Mouse (Mus musculus) R1 (cell line): ENCODE measurements around the gene Ppp4r2.
"Not testable (repeated sequence)": the region's sequence is repeated elsewhere in the genome, so short reads cannot be mapped to it uniquely, and the experiment has no call there.

Experiments
- DNase-seq: peaks from one replicate; pipeline ENCODE4 v3.0.0-alpha.2; 2018; ENCODE audit warnings: low read depth, low spot score

The Ppp4r2 gene

DNA sequence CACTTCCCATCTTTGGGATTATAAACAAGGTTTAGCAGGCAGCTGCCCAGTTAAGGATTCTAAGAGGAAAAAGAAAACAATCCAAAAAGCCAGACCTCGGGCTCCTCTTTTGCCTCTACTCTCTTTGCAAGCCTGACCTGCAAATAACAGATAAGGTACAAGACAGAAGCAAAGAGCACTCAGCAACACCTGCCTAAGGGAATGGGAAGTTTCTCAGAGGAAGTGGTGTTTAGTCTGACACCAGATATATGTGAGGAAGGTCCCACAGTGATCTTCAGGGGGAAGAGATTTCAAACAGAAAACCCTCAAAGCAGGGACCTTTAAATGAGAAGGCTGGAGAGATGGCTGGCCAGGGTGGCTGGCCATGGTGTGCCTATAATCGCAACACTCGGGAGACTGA lies 2.2 kb upstream of the Ppp4r2 start:
- DNase-seq: no peak

DNA sequence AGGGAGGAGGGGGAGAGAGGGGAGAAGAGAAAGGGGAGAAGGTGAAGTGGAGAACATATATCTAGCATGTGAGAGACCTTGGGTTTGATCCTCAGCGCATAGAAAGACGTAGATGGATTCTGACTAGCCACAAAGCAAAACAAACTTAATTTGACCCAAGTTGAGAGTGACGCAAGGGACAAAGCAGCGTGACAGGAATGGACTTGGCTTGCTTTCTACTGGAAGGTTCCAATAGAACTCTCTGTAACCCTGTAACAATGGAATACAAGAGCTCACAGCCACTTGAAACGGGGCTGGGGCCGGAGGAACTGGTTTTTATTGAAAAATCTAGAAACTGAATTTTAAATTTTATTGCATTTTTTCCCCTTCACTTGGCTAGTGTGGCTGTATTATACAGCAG lies 1.7 kb upstream of the Ppp4r2 start:
- no peak for DNase-seq

DNA sequence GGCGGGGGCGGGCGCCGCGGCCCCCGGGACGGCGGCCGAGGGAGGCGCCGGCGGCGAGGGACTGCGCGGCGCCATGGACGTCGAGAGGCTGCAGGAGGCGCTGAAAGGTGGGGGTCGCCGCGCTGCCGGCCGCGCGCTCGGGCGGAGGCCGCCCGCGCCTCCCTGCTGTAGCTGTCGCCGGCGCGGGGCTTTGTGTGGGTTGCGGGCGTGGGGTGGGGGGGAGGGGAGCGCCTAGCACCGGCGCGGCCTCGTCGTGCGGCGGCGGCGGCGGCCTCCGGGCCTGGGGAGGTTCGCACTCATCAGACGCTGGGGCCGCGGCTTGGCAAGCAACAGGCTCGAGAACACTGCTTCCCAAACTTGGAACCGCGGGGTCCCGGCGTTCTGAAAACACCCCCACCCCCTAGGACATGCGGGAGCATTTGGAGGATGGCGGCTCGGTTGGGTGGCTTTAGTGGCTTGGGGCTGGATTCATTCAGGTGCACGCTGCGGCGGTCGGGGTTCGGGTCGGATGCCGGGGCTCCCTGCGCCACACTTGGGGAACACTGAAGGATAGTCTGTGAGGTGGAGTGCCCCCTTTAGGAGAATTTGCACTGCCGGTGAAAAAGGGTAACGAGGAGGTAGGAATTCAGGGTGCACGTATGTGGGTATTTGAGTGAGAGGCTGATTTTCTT lies 524 bp downstream of the Ppp4r2 start:
- DNase-seq: peak; percentile 70

DNA sequence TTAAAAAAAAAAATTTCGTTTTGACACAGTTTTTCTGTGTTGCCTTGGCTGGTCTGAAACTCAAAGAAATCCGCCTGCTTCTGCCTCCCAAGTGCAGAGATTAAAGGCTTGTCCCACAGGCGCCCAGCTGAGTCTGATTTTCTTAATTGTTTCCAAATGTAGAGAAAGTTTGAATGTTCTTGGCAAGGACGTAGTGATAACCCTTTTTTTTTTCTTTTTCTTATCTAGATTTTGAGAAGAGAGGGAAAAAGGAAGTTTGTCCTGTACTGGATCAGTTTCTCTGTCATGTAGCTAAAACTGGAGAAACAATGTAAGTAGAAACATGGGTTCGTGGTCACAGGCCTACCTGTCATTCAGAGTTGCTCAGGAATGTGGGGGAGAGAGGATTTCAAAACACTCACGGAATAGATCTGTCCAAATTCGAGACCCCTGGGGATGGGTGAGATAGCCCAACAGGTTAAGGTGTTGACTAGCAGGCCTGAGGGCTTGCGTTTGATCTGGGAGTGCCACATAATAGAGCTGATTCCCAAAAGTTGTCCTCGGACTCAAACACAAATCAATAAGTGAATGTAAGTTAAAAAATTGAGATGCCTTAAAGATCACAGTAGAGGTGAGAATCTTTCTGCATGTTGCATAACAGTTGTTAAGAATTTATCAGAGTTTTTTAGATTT lies 1.2 kb downstream of the Ppp4r2 start:
- peak; percentile 37 for DNase-seq

DNA sequence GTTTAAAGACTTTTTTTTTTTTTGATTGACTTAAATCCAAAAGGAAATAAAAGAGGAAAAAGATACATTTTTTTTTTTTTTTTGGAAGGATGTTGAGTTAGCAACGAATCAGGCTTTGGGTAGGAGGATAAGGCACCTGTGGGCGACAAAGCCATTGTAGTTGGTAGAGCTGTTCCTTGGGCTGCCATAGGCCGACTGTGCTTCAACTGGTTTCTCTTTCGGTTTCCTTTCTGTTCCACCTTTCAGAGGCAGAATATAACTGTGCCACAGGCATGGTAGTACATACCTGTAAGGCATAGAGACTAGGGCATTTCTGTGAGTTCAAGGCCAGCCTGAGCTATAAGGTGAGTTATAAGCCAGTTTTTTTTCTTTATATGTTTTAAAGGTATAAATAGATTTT lies 11.6 kb downstream of the Ppp4r2 start:
- no peak for DNase-seq

- DNase-seq: no peak
These were observed 13.8 kb downstream of the Ppp4r2 start for GRCm38 (mm10) chr6:100847264-100847663.

DNA sequence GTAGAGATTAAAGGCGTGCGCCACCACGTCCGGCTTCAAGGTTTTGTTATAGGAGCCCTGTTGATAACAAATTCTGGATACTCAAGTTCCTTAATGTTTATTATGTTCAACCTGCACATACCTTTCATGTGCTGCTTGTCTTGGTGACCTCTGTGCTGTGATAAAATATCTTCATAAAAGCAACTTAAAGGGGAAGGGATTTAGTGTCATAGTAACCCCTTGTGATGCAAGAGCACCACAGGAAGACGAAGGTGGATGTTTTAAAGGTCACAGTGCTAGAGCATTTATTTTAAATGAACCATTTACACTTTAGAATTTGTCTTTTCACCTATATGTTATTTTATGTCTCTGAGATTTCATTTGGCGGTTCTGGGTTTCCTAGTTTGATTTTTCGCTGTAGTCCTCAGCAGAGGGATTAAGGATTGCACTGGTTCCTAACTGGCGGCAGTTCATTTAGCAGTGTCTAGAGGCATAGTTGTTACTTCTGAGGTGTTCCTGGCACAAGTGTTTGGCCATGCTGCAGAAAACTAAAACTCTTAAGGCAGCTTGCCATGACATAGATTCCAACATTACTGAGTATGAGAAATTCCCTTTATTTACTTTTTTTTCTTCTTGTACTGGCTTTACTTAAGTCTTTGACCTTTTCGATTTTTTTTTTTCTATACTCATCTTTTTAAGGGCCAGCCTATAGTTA lies 15.4 kb downstream of the Ppp4r2 start:
- DNase-seq: no peak

DNA sequence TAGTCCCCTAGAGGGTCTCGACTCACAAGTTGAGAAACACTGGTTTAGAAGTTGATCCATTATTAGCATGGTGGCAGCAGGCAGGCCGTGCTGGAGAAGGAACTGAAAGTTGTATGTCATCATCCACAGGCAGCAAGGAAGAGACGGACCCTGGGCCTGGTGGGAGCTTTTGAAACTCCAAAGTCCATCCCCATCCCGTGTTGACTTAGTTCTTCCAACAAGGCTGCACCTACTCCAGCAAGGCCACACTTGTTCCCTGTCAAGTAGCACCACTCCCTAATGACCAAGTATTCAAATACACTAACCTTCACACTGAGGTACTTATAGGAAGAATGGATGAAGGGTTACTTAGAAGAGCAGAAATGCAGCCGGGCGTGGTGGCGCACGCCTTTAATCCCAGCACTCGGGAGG lies 17.3 kb downstream of the Ppp4r2 start:
- peak; percentile 65 for DNase-seq

DNA sequence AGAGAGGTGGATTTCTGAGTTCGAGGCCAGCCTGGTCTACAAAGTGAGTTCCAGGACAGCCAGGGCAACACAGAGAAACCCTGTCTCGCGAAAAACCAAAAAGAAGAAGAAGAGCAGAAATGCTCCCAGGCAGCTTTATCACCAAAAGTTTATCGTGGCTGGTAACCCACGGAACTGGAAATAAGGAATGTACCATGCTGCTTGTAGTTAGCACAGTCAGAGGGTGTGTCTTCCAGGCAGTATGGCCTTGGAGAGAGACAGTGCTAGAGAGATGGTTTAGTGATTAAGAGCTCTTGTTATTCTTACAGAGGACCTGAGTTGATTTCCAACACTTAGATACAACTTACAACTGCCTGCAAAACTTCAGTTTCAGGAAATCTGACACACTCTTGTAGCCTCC lies 17.7 kb downstream of the Ppp4r2 start:
- peak; percentile 66 for DNase-seq

GRCm38 (mm10) chr6:100865321-100865720 lies 31.9 kb downstream of the Ppp4r2 start:
- no peak for DNase-seq

- not testable (repeated sequence) for DNase-seq
These were observed 32.4 kb downstream of the Ppp4r2 start for GRCm38 (mm10) chr6:100865788-100866187.

- DNase-seq: not testable (repeated sequence)
These were observed 32.8 kb downstream of the Ppp4r2 start for GRCm38 (mm10) chr6:100866246-100866645.

DNA sequence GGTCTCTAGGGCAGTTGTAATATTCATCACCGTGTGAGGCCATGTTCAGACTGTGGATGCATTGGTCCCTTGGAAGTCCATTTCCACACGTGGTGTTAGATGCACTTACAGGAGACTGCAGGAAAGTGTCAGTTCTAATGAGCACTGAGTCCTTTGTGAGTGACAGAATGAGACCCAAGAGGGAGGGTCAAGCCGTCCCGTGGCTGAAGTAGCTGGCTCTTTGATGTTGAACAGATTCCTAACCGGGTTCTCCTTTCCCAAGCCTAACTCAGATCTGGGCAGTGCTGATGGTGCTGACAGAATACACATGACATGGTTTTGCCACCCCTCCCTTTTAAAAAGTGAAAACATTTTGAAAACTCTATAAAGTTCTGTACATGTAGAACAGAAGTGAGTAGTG lies 35.4 kb downstream of the Ppp4r2 start:
- DNase-seq: no peak

GRCm38 (mm10) chr6:100869909-100870308 lies 36.5 kb downstream of the Ppp4r2 start:
- DNase-seq: no peak

DNA sequence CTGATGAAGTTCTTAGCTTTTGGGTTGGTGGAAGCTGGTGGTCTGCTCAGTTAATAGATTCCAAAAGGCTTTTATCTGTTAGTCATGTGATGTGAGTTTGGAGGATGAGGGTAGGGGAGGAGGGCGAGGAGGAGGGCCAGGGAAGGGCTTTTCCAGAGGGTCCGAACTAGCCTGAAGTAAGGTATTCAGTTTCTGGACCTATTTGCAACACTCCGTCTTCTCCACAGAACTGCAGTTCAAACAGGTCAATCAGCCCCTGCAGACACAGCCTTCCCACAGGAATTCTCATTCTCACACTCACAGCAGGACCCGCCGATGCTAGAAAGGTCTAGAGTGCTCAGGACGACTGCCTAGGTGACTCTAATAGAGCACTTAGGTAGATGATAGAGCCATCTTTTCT lies 39.8 kb downstream of the Ppp4r2 start:
- DNase-seq: no peak

DNA sequence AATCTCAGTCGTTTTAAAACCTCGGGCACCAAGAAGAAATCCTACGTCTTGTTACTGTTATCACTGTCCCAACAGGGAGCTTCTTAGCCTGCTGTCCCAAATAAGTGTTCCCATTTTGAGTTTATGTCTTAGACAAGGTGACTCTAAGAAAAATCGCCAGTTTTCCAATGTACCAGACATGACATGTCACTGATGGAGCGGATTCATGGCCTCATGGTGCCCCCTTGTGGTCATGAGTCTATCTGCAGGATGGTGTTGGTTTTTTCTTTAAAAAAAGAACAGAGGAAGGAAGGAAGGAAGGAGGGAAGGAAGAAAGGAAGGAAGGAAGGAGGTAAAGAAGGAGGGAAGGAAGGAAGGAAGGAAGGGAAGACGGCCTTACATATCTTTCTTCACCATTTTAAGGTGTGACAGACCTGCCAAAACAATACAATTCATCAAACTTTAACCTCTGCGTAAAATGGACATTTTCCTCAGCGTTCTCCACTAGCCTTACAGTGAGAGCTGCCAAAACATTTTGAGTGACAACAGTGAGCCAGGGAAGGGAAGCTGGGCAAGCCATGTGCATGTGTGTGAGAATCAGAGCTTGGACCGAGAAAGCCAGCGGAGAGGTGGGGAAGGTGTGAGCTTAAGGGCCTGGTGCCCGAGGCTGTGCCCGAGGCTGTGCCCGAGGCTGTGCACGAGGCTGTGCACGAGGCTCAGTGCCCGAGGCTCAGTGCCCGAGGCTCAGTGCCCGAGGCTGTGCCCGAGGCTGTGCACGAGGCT lies 42.6 kb downstream of the Ppp4r2 start:
- DNase-seq: peak; percentile 68

- DNase-seq: no peak
These were observed 43.2 kb downstream of the Ppp4r2 start for GRCm38 (mm10) chr6:100876624-100877017.

GRCm38 (mm10) chr6:100878546-100878945 lies 45.1 kb downstream of the Ppp4r2 start:
- no peak for DNase-seq

GRCm38 (mm10) chr6:100879607-100880006 lies 46.2 kb downstream of the Ppp4r2 start:
- DNase-seq: no peak

GRCm38 (mm10) chr6:100881657-100882056 lies 48.2 kb downstream of the Ppp4r2 start:
- no peak for DNase-seq

DNA sequence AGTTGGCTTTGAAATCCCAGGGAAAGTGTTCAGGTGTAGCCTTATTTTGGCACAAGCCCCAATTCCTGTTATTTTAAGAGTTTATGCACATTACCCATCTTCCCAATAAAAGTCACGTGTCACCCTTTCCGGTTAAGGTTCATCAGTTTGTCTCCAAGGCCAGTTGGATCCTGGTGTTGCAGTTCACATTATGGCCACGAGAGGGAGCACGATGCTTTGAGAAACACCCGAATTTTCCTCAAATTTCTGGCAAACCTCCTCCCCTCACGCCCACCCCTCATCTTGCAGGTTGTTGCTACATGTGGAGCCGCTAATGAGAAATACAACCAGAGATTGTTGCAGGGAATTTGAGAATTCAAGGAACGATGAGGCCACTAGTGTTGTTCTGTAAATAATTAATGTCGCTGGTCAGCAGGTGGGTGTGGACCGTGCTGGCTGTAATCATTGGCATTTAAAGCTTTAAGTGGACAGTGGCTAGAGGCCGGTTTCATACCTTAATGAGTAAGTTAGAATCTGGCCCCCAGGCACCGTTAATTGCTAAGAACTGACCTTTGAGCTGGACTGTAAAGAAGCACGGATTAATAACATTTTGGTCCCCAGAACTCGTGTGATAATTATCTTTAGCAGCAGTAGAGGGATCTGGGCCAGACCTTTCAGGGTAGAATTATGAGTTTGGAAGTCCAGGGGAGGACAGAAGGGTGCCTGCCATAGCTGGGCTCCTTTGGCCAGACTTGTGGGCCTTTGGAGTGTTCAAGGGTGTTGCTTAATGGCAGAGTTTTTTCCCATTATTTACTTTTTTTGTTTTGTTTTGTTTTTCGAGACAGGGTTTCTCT lies 49.2 kb downstream of the Ppp4r2 start:
- peak; percentile 82 for DNase-seq
